Mouse (Mus musculus) right cerebral cortex, adult 18-20 months (tissue): ENCODE measurements around the gene Mylk.
A peak's percentile ranks its signal among the peaks of the same experiment; 100 is the strongest.

Experiments used
- DNase-seq: peaks from one replicate; pipeline ENCODE4 v3.0.0; 2022; ENCODE audit warnings: mixed read lengths

The Mylk gene

DNA sequence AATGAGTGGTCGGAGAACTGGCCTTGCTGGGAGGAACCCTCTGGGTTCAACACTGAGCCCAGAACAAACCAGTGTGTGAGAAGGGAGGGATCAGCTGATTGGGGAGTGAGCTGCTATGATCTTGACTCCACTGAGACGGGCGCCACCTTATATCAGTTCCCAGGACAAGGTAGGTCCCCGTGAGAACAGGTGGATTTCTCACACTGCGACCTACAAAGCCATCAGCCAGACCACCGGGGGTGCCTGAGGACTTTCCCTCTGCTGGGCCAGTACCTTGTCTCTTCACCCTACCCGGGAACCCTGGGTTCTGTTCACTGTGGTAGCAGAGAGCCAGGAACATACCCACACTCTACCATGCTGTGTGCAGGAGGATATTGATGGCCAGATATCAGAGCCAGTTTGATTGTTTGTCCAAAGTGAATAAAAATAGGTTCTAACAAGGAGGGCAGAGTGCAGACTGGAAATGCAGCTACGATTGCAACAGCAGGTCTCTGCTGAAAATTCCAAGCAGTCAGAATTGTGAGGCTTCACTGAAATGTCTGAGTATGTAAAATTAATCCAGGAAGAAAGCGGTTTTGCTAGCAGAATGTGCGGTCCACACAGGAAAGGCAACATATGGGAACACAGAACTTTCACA lies 248.8 kb downstream of the Mylk start:
- no peak for DNase-seq

DNA sequence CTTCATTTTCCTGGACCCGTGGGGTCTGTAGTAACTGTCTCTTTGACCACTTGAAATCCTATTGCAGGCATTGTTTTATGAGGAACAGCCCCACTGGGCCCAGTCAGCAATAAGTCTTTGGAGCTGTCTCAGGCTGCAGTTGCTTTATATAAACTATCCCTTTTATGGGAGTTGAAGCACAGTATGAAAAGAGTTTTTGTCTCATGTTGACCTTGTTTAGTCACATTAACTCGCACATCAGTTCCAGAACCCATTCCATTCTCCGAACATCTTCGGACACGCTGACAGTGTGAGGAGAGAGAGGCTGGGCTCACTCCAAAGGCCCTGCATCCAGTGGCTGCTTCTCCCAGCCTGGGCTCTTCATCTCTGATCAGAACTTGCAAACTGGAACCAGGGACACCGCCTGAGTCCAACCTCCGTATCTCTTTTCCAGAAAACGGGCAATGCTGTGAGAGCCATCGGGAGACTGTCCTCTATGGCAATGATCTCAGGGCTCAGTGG lies 249.7 kb downstream of the Mylk start:
- DNase-seq = no peak

DNA sequence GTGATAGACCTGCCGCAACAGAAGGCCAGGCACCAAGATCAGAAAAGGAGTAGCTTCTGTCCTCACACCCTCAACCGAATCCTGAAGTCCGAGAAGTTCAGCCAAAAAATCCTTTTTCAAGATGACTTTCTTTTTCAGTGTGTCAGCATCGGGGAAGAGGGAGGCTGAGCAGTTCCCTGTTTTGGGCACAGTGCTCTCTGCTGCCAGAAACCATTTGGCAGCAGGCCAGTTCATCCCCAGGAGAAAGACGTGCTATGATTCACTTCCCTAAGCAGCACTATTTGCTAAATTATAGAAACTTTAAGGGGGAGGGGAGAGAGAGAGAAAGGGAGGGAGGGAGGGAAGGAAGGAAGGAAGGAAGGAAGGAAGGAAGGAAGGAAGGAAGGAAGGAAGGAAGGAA lies 251.1 kb downstream of the Mylk start:
- peak; percentile 92 for DNase-seq

DNA sequence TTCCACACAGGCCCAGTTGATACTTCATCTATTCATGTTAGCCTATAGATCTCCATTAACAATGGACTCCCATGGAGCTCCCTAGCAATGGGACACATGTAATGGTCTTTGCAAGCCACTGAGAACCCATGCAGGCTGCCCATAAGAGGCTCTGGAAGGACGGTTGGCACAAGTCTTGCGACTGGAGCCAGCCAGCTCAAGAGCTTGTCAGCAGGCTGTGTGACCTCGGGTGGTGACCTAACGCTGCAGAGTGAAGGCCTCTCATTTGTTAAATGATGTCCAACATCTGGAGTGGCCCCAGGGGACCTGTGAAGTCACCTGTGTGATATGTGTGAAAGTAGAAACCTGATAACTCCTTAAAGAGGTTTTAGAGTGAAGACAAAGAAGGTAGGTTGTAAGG lies 252.0 kb downstream of the Mylk start:
- no peak for DNase-seq

DNA sequence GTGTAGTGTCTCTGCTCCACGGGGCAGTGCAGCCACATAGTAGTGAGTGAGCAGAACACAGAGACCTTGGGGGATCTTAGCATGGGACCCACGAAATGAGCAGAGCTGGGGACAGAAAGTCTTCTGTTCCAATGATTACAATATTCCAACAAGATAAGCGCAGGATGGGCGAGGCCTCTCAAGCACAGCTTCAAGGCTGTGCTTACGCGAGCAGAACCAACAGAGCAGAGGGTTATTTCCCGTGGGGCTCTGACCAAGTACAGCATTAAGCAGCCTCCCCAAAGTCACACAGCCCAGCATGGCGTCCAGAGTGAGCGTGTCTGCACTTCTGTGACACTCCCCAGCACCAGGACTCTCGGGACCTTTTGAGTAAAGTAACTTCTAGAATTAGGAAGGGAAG lies 252.6 kb downstream of the Mylk start:
- DNase-seq = no peak

DNA sequence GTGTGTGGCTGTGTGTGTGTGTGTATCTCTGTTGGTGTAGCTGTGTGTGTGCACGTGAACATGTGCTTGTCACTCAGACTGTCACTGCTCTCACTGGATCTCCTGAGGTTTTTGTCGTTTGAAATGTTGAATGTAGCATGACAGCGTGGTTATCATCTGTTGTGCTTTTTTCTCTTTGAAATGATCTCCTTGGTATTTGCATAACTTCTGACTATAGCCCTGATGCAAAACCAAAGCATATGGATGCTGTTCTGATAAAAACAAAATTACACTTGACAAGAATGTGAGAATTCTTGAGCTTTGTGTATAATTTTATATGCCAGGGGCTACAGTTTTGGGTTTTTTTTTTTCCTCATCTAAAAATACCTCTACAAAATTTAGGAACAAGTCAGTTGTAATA lies 254.0 kb downstream of the Mylk start:
- no peak for DNase-seq

DNA sequence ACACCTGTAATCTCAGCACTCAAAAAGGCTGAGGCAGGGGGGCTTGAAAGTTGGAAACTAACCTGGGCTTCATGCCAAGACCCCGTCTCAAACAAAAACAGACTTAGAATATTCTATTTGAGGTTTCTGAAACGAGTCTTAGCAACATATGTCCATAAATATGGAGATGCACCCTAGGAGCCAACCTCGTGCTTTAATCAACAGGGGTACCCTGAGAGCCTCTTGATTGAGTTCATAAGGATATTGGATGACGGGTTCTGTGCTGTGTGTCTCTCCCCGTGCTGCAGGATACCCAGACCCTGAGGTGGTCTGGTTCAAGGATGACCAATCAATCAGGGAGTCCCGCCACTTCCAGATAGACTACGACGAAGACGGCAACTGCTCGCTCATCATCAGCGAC lies 255.0 kb downstream of the Mylk start:
- no peak for DNase-seq

DNA sequence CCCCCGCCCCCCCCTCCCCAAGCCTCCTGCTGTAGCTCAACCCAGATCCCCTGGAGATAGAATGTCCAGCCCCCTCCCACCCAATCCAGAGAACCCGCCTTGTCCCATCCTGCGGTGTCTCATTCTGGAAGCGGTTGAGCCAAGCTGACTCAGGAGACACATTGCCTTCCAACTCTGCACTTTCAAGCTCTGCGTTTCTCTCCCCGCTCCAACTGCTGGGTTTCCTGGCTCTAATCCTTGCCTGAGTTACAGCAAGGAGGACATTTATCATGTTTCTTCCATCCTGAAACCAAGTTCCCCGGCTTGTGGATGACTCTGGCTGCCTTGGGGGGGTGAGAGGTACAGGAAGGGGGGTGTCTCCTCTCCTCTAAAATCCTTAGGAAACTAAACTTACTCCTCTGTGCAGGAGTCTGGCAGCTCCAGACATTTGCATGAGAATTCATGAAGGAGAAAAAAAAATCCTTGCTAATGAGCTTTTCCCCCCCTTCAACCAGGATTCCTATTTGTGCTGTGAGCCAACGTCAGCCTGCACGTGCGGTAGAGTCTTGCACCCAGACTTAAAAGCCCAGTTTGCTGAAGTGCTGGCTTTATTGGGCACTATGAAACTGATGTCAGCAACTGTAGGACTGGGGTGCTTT lies 256.0 kb downstream of the Mylk start:
- DNase-seq = peak; percentile 48

DNA sequence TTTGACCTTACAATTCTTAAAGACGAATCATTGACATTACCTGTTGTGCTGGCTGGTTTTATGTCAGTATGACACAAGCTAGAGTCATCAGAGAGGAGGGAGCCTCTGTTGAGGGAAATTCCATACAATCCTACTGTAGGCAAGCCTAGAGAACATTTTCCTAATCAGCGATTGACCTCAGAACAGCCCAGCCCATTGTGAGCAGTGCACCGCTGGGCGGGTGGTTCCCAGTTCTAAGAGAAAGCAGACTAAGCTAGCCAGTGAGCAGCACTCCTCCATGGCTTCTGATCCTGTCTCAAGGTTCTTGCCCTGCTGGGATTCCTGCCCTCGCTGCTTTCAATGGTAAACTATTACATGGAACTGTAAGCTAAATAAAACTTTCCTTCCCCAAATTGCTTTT lies 259.3 kb downstream of the Mylk start:
- DNase-seq = no peak

DNA sequence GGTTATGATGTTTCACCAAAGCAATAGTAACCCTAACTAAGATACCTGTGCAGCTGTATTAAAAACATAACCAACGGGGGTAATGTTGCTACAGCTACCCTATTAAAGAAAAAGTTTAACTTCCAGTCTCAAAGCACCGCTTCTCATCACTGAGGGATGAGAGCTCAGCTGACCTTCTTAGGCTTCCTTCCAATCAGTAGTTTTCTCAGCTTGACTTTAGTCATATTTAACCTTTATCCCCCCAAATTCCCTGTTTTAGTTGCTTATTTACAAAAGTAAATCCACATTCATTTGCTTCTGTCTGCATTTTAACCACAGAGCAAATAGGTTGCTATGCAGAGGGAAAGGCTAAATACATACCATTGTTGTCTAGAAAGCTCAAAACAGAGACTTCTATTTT lies 259.7 kb downstream of the Mylk start:
- no peak for DNase-seq

DNA sequence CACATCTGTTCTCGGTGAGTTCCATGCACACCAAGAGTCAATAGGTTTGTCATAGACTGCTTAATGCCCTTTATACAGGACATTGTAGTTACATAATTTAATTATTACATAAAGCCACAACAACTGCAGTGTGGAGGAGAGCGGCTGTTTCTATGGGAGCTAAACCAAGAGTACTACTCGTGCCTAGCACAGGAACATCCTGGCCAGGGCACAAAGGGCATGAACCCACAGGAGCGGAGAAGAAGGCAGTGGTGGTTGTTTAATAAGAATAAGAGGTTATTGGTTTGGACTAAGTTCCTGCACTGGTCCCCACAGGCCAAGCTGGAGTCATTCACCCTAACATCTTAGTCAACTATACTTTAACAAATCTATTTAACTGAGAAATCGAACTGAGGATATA lies 261.2 kb downstream of the Mylk start:
- DNase-seq = no peak

DNA sequence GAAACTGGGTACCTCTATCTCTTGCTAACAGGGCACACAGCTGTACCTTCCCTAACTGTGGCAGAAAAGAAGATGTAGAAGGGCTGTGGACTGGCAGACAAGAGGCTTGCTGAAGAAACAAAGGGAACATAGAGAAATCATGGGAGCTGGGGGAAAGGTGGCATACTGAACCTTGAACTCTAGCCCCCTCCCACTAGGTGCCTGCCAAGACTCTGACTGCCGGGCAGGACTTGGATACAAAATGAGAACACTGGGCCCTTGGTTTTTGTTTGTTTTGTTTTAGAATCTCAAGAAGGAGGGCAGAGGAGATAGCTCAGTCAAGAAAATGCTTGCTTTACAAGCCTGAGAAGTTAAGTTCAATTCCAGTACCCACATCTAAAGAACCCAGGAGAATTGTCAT lies 262.4 kb downstream of the Mylk start:
- no peak for DNase-seq

DNA sequence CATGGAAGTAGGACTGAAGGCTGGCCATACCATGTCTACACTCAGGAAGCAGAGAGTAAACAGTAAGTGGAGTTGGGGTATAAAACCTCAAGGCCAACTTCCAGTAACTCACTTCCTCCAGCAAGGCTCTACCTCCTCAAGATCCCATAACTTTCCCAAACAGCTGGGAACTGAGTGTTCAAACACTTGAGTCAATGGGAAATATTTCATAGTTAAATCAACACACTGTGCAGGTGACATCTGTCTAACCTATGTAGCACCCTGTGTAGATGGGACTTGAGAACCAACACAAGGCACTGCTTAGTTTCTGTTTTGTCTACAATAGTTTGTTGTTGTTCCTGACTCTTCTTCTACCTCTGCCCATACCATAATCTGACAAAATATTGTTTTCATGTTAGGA lies 263.4 kb downstream of the Mylk start:
- DNase-seq = no peak

DNA sequence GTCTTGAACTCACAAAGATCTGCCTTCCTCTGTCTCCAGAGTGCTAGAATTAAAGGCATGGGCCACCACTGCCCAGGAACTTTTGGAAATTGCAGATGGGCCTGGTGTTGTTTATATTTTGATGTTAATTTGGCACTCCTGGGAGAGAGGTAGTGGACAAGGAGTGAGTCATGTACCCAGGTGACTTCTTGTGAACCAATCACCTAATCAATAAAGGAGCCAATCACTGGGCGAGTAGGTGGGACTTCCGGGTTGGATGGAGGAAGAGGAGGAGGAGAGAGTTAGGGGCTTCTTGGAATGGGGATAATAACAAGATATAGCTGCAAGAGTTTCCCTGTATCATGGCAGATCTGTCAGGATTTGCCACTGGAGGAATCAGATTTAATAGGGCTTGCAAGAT lies 268.5 kb downstream of the Mylk start:
- no peak for DNase-seq

DNA sequence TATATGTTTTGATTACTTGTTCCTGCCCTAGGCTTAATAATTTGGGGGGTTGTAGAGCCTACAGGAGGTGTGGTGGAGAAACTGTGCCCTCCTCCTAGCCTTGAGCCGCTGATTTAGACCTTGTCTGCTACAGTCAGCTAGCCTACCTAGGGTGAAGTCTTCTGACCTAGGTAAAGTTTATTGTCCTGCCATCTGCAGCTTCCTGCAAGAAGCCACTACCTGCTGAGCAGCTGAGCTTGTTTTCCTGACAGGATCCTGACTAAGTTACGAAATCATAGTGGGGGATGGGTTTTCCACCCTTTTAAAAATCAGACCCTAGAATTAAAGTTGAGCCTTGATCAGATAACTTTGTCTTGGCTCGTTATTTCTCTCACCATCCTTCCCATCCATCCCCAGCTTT lies 271.5 kb downstream of the Mylk start:
- no peak for DNase-seq

DNA sequence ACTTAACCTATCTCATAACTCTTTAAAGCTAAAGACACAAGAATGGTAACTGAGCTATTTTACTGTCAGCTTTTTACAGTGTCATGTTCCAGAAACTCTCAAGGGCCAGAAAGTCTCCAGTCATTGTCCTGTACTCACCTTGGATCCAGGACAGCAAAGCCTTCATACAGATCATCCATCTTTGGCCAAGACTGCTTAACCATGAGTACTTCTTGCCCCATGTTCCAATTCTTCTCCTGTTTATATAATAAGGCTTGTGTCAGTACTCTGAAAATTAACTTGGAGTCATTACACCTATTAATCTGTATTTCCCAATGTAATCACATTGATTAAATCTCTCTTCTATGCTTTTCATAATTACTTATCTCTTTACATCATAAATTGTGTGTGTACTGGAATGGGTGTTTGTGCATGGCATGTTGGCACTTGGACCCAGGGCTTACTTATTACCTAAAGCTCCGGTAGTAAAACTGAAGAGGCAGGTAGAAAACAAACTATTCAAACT lies 273.5 kb downstream of the Mylk start:
- no peak for DNase-seq

DNA sequence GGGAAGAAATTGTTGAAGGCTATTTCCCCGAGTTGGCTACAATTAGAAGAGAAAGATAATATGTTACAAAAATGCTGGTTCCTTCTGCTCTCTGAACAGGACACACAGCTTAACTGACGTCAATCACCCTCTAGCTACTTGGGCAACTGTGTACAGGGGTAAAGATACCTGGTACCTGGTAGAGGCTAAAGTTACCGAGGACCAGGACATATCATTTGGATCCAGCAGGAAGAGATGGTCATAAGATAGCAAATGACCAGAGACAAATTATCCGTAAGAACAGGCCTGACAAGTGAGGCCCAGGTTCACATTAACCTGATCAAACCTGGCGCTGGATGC lies 276.9 kb downstream of the Mylk start:
- DNase-seq = no peak

DNA sequence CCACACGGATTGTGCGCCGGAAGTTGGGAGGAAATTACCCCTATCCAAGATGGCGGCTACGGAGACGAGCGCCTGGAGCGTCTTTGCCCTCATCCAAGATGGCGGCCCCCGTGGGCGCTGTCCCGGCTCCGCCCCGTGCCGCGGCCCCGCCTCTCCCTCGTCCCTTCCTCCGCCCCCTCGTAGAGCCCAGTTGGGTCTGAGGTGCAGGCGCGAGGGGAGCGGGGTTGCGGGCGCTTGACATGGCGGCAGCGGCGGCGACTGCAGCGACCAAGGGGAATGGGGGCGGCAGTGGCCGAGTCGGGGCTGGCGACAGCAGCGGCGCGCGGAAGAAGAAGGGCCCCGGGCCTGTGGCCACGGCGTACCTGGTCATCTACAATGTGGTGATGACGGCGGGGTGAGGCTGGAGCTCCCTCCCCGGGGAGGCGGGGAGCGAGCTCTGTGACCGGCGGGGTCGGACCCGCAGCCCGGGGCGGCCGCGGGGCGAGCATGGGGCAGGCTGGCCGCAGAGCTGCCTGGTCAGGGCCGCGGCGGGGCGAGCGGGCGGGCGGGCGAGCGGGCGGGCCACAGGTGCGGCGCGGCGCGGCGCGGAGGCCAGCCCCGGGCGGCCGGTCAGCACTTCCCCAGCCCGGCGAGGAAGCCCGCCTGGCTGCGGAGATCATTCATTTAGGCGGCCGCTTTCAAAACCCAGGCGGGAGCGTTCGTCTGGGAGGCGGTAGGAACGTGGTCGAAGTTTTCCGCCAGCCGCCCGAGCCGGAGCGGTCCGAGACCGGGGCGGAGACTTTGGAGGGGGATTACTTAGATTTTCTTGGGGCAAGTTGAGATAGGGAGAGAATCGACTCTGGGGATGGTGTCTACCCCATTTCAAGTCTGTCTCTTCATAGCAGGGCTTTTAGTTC lies 277.5 kb downstream of the Mylk start, which contains the start of gene Hacd2:
TSS of gene Hacd2 (plus strand) at position 187 of the 896 bp plus-strand sequence.
- peak; percentile 96 for DNase-seq

DNA sequence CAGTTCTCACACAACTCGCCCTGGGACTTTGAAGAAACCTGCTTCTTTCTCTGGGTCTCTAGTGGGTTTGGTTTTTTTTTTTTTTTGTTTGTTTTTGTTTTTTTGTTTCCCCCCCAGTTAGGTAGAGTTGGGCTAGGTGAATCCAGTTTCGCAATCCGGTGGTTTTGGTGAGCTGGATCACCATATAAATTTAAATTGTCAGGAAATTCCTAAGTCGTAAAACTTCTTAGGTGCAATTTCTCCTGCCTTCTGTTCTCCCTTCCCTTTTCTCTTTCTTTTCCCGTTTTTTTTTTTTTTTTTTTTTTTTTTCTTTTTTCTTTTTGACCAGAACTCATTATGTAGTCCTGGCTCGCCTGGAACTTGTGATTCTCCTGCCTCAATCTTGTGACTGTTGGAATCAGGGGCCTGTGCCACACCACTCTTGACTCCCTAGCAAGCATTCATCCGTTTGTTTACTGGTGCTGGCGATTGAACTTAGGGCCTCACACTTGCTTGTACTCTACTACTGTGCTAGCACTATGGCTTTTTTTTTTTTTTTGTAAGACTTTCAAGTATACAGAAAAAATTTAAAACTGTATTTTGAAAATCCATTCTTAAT lies 278.2 kb downstream of the Mylk start:
- no peak for DNase-seq

DNA sequence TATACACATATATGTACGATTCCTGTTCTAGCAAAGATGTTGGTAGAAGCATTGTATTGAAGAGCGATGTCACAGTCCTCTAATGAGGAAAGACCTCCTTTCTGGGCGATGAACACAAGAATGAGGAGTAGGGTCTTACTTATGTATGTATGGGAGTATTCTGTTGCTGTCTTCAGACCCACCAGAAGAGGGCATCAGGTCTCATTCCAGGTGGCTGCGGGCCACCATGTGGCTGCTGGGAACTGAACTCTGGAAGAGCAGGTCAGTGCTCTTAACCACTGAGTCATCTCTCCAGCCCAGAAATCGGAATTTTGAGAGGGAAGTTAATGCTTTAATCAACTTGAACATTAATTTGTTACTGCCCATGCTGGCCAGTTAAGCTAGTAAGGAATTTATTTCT lies 279.3 kb downstream of the Mylk start:
- no peak for DNase-seq

DNA sequence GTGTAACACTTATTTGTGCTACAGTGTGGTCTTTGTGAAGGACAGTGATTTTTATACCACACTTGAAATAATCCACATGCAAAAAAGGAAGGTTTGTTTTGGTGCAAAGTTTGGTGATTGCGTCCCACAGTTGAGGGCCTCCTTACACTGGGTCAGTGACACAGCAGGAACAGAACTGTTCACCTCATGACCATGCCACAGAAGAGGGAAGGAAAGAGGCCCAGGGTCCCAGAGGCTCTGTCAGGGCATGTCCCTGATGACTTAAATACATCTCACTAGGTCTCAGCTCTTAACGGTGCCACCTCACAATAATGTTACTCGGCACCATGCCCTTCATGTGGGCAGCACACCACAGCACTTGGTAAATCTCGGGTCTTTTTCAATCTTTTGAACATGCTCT lies 280.3 kb downstream of the Mylk start:
- DNase-seq = no peak

DNA sequence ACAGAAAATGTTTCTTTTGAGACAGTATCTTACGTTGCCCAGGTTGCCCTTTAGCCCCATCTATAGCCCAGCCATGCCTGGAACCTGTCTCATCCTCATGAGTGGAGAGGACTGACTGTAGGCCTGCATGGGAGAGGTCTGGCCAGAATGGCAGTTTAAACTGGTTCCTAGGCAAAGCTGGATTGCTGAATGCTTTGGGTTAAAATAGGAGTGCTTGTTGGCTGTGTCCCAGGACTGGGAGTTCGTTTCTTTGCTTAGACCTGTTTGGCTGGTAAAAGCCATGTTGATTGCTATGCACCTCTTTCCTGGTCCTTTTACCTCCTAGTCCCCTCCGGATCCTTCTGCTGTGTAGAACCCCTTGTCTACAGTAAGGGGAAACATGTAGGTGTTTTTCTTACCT lies 288.2 kb downstream of the Mylk start:
- DNase-seq = no peak
